Mouse (Mus musculus): ENCODE measurements around the gene Olfr73.
"Not testable (repeated sequence)": the region's sequence is repeated elsewhere in the genome, so short reads cannot be mapped to it uniquely, and the experiment has no call there.

Olfr73 gene

GRCm38 (mm10) chr2:88037599-88037998 is at the start of gene Olfr73:
TSS of gene Olfr73 (minus strand) at chr2:88037699.
- DNase-seq (ENCODE audit: low spot score): no peak

DNA sequence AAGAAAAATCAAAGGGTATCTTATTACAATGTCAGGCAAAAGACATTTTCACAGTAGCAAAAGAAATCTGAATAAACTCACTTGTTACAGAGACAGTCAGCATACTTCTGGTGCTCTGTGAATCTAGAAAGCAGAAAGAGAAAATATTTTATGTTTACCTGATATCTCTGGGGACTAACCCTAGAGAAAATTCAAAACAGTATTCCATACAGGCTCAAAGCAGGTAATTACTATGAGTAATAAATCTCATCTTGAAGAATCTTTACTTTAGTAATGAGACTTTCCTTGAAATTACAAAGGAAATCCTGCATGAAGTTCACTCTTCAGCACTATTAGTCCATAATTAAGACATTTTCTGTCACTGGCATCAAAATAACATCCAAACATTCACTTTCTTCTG is 34.2 kb upstream of the Olfr73 start, which contains the start of gene Olfr1163:
Olfr1163 (minus strand) TSS at position 101 of the 400 bp plus-strand sequence.
- DNase-seq (ENCODE audit: low spot score): no peak

GRCm38 (mm10) chr2:88063587-88063986 is 26.1 kb upstream of the Olfr73 start:
- no peak for DNase-seq (ENCODE audit: low spot score)

- no peak for DNase-seq (ENCODE audit: low spot score)
Observed at GRCm38 (mm10) chr2:88051029-88051428, 13.5 kb upstream of the Olfr73 start, which contains the start of gene Olfr1162. TSS of gene Olfr1162 (minus strand) at chr2:88051129.

DNA sequence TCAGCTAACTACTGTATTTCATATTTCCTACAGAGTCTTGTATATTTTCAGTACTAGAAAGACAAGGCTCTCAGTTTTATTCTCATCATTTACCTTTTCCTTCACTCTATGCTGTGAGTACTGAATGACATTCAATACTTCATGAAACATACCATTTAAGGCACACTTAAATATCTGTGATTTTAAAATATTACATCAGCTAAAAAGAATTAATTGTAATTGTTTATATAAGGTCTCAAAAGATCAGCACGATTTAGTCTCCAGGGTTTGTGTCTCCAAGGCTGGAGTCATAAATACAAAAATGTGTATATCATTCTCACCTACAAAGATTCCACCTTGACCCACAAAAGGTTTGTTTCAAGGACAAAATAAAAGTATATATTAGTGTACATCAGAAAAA is 15.0 kb downstream of the Olfr73 start, which contains the start of gene Olfr1161:
Olfr1161 (plus strand) TSS at position 301 of the 400 bp plus-strand sequence.
- DNase-seq (ENCODE audit: low spot score): not testable (repeated sequence)

- DNase-seq (ENCODE audit: low spot score): no peak
Observed at GRCm38 (mm10) chr2:88007515-88008318, 29.8 kb downstream of the Olfr73 start, which contains the start of gene Olfr1160. TSS of gene Olfr1160 (minus strand) at chr2:88008268.

- no peak for DNase-seq (ENCODE audit: low spot score)
Observed at GRCm38 (mm10) chr2:87989813-87990212, 47.7 kb downstream of the Olfr73 start, which contains the start of gene Olfr1158. TSS of gene Olfr1158 (plus strand) at chr2:87990113.
